Mouse (Mus musculus) stomach, embryonic 16.5 days (tissue): ENCODE measurements around the gene Nhej1. TPM values are rescaled to one million over a fixed set of nuclear protein-coding genes. Genes with fewer than 3 reads are reported as not detected.

Source experiments
- ATAC-seq: fragments of 200-750 bp; cut with Nextera tagmentation; 2 replicates; pipeline ENCODE4 v1.8.0; 2017; ENCODE audit warnings: moderate number of reproducible peaks, moderate TSS enrichment; ENCODE audit not compliant: insufficient read depth, low FRiP score
- H3K27ac ChIP-seq: fragments of 300-500 bp; sonication (generic); 2 replicates; pipeline ENCODE4 v1.5.1; 2014; ENCODE audit warnings: low read length
- H3K27me3 ChIP-seq: fragments of 300-500 bp; sonication (generic); 2 replicates; pipeline ENCODE4 v1.6.1; 2014; ENCODE audit warnings: low read length, control low read depth, mixed read lengths; ENCODE audit not compliant: control insufficient read depth, insufficient read depth
- H3K36me3 ChIP-seq: fragments of 300-500 bp; sonication (generic); 2 replicates; pipeline ENCODE4 v1.6.1; 2014; ENCODE audit warnings: low read length; ENCODE audit not compliant: control insufficient read depth, insufficient read depth
- H3K4me1 ChIP-seq: fragments of 300-500 bp; sonication (generic); 2 replicates; pipeline ENCODE4 v1.6.1; 2014; ENCODE audit warnings: low read length, control low read depth, mixed read lengths; ENCODE audit not compliant: control insufficient read depth, insufficient read depth
- H3K4me2 ChIP-seq: fragments of 300-500 bp; sonication (generic); 2 replicates; pipeline ENCODE4 v1.6.1; 2014; ENCODE audit warnings: low read depth, low read length, mixed read lengths
- H3K4me3 ChIP-seq: fragments of 300-500 bp; sonication (generic); replicated peaks from 2 replicates; pipeline ENCODE4 v1.5.1; 2014; ENCODE audit warnings: mild to moderate bottlenecking, low read length
- H3K9ac ChIP-seq: fragments of 300-500 bp; sonication (generic); 2 replicates; pipeline ENCODE4 v1.6.1; 2014; ENCODE audit warnings: low read length
- H3K9me3 ChIP-seq: fragments of 300-500 bp; sonication (generic); replicated peaks from 2 replicates; pipeline ENCODE4 v1.6.1; 2016; ENCODE audit warnings: low read length, control low read depth; ENCODE audit not compliant: control insufficient read depth
- WGBS: fragments of 180-500 bp; shearing (Covaris S2); extraction: QIAGEN DNeasy Blood & Tissue Kit; methylation state at CpG from one replicate; pipeline ENCODE4 v1.1.7; 2014; 5-methylcytosine and 5-hydroxymethylcytosine counted together
- polyA plus RNA-seq: library from polyadenylated mRNA; unstranded; fragments of >200 nt; fragmentation: Nextera tagmentation; extraction: Ambion mirVana; gene quantifications from 2 replicates; pipeline ENCODE4 v1.2.1, GENCODE M21; 2015

Nhej1 gene
- polyA plus RNA-seq: 7.6 TPM in 2 replicates

DNA sequence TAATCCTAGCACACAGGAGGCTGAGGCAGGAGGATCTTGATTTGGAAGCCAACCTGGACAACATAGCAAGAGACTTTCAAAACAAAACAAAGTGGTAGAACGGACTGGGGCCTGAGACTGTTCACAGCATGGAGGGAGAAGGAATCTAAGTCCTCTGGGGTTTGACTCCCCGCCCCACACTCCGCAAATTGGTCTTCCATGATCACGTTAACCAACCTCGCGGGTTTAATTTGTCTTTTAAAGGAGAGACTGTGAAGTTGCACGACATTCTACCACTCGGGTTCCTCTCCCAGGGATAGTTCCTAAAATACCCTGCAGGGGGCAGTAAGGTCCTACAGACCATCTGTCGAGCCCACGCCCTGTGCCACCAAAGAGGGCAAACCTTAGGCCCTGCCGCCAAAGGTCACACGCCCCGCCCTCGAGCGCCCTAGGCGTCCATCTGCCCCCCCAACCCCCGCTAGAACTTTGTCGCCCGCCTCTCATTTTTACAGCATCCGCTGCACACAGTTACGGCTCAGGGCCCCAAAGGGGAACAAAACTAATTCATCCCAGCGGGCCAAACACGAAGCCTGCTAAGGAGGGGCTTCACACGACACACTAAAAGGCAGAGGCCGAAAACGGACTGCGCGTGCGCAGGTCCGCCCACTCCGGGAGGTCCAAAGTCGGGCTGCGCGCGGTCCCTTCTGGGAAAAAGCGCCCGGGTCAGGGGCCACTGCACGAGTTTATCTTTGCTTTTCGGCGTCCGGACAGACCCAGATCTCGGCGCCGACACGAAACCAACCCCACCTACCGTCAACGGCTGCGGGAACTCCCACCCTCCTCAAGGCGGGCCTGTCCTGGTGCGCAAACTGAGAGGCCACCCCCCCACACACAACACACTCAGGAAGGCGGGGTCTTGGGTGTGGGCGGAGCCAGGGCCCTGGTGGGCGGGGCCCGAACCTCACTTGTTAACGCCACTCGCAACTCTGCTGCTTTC is at the start of gene Nhej1:
Gene Nhej1, minus strand, starts transcription at position 855 of the 976 bp plus-strand sequence.
- Histone ChIP-seq H3K9me3 (no peaks in the 10 kb centered on the region), H3K9ac (peak within 1 kb of the TSS; percentile 71), H3K4me2 (peak within 1 kb of the TSS; percentile 57), H3K4me3 (peak within 1 kb of the TSS; percentile 56), H3K36me3 (no peaks in the 10 kb centered on the region), H3K4me1 (peaks cover 12% of the 10 kb centered on the region), H3K27me3 (no peaks in the 10 kb centered on the region), H3K27ac (peak within 1 kb of the TSS; percentile 99)
- 2% methylated on average over 56 of the region's 56 CpGs for WGBS
- ATAC-seq: peak; percentile 98

DNA sequence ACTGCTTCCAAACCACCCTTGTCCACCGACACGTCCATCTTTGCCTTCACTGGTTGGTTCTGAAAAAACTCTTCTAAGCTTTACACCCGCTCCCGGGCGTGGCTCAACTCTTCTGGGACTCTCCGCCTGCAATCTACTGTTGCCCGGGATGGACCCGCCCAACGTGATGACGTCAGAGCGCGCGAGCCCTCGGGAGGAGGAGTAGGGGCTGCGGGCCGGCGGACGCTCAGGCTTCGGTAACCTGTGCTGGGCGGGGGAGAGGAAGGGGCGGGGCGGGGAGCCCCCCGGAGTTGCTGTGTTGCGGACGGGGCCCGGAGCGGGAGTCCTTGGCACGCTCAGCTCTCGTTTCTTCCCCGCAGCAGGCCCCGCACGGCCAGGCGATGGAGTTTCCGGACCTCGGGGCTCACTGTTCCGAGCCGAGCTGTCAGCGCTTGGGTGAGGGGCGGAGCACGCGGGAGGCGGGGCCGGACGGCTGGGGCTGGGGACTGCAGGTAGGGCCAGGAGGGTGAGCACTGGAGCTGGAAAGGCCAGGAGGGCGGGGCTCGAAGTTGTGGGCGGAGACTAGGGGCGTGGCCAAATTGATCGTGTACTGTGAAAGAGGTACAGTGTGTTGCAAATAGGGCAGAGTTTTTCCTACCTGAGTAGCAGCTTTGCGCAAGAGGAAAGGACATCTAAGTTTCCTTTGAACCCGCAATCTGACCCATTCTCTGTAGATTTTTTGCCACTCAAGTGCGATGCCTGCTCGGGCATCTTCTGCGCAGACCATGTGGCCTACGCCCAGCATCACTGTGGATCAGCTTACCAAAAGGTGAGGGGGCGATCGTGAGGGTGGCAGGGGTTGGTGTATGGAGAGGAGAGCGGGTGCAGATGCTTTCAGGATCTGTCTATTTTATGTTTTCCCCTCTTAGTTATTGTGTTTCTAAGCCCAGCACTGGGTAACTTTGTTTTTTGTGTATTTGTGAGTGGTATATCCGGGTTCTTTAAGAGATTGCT is 43.8 kb upstream of the Nhej1 start, which contains the start of gene Zfand2b:
Gene Zfand2b, plus strand, starts transcription at position 175 of the 993 bp plus-strand sequence.
- WGBS: under 1% methylated on average over 57 of the region's 59 CpGs
- peak within 1 kb of the TSS; percentile 87 for H3K9ac ChIP-seq
- peaks cover 8% of the 10 kb centered on the region; the same call in 1 of the 2 replicates for H3K36me3 ChIP-seq
- no peaks in the 10 kb centered on the region for H3K9me3 ChIP-seq
- H3K4me2 ChIP-seq: peak within 1 kb of the TSS; percentile 92
- H3K27me3 ChIP-seq: no peaks in the 10 kb centered on the region
- peak within 1 kb of the TSS; percentile 89 for H3K4me3 ChIP-seq
- peaks cover 13% of the 10 kb centered on the region; the same call in 1 of the 2 replicates for H3K4me1 ChIP-seq
- peak; percentile 99 for ATAC-seq
- H3K27ac ChIP-seq: peak within 1 kb of the TSS; percentile 92

GRCm38 (mm10) chr1:75168093-75168471 is 43.1 kb upstream of the Nhej1 start:
- peak overlapping the region; percentile 89 for H3K4me3 ChIP-seq
- peak overlapping the region; percentile 92 for H3K4me2 ChIP-seq
- H3K4me1 ChIP-seq: peaks cover 13% of the 10 kb centered on the region; the same call in 1 of the 2 replicates
- H3K36me3 ChIP-seq: 0 out of 2 replicates have a peak, but pooled peaks cover 8% of the 10 kb centered on the region
- WGBS: 6% methylated on average over 7 of the region's 7 CpGs
- H3K9ac ChIP-seq: peak overlapping the region; percentile 87
- peak; percentile 6; the same call in 1 of the 2 replicates for ATAC-seq
- H3K27me3 ChIP-seq: no peaks in the 10 kb centered on the region
- no peaks in the 10 kb centered on the region for H3K9me3 ChIP-seq
- H3K27ac ChIP-seq: peak overlapping the region; percentile 92

DNA sequence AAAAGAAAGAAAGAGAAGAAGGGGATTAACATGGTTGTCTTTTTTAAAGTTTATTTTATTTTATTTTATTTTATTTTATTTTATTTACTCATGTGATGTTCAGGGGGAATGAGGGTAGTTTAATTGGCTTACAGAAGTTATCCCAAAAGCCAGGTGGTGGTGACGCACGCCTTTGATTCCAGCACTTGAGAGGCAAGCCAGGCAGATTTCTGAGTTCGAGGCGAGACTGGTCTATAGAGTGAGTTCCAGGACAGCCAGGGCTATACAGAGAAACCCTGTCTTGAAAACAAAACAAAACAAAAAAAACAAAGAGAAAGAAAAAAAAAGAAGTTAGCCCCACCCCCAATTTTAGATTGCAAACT is 35.2 kb upstream of the Nhej1 start:
- WGBS: 72% methylated on average over 4 of the region's 4 CpGs
- Histone ChIP-seq H3K4me3 (no peak overlapping the region), H3K36me3 (no peaks in the 10 kb centered on the region), H3K9ac (no peak overlapping the region), H3K27ac (no peak overlapping the region), H3K4me1 (no peaks in the 10 kb centered on the region), H3K9me3 (no peaks in the 10 kb centered on the region), H3K4me2 (no peak overlapping the region), H3K27me3 (no peaks in the 10 kb centered on the region)
- ATAC-seq: no peak

- Histone ChIP-seq H3K4me2 (no peak overlapping the region), H3K27ac (no peak overlapping the region), H3K4me3 (no peak overlapping the region), H3K4me1 (no peaks in the 10 kb centered on the region), H3K9me3 (no peaks in the 10 kb centered on the region), H3K36me3 (no peaks in the 10 kb centered on the region), H3K27me3 (no peaks in the 10 kb centered on the region), H3K9ac (no peak overlapping the region)
- ATAC-seq: no peak
- WGBS: 54% methylated on average over 5 of the region's 5 CpGs
Measured at GRCm38 (mm10) chr1:75159540-75160255, 34.7 kb upstream of the Nhej1 start.

- H3K4me2 ChIP-seq: no peak overlapping the region
- H3K9ac ChIP-seq: no peak overlapping the region
- H3K9me3 ChIP-seq: no peaks in the 10 kb centered on the region
- ATAC-seq: no peak
- H3K4me1 ChIP-seq: no peaks in the 10 kb centered on the region
- H3K4me3 ChIP-seq: no peak overlapping the region
- H3K36me3 ChIP-seq: no peaks in the 10 kb centered on the region
- H3K27me3 ChIP-seq: no peaks in the 10 kb centered on the region
- no peak overlapping the region for H3K27ac ChIP-seq
Measured at GRCm38 (mm10) chr1:75158990-75159389, 34.0 kb upstream of the Nhej1 start.

- no peak overlapping the region for H3K4me2 ChIP-seq
- no peak for ATAC-seq
- WGBS: 35% methylated on average over 3 of the region's 3 CpGs
Measured at GRCm38 (mm10) chr1:75155837-75156236, 30.8 kb upstream of the Nhej1 start.

GRCm38 (mm10) chr1:75148727-75149126 is 23.7 kb upstream of the Nhej1 start:
- Histone ChIP-seq H3K4me2 (no peak overlapping the region), H3K27me3 (no peaks in the 10 kb centered on the region), H3K36me3 (peaks cover 20% of the 10 kb centered on the region; the same call in 1 of the 2 replicates), H3K4me3 (no peak overlapping the region), H3K9ac (no peak overlapping the region), H3K9me3 (no peaks in the 10 kb centered on the region), H3K27ac (no peak overlapping the region), H3K4me1 (peaks cover 6% of the 10 kb centered on the region)
- WGBS: 90% methylated on average over 4 of the region's 4 CpGs
- no peak for ATAC-seq

More at GRCm38 (mm10) chr1:75155837-75156236, 30.8 kb upstream of the Nhej1 start:
- Histone ChIP-seq H3K36me3 (no peaks in the 10 kb centered on the region), H3K9ac (no peak overlapping the region), H3K27ac (no peak overlapping the region), H3K4me1 (no peaks in the 10 kb centered on the region), H3K9me3 (no peaks in the 10 kb centered on the region), H3K4me3 (no peak overlapping the region), H3K27me3 (no peaks in the 10 kb centered on the region)
